Mouse (Mus musculus) lung, postnatal 0 days (tissue): Measurements from ENCODE around the gene Ntrk2. TPM values are rescaled to one million over a fixed set of nuclear protein-coding genes. Genes with fewer than 3 reads are reported as not detected.

Experiments
- ATAC-seq: fragments of 200-750 bp; cut with Nextera tagmentation; 2 replicates; pipeline ENCODE4 v1.8.0; 2017; ENCODE audit warnings: moderate library complexity
- DNase-seq: peaks from one replicate; pipeline ENCODE4 v3.0.0-alpha.2; 2016; ENCODE audit warnings: low spot score
- H3K27ac ChIP-seq: fragments of 300-500 bp; sonication (generic); 2 replicates; pipeline ENCODE4 v1.5.1; 2014; ENCODE audit warnings: antibody characterized with exemption, mild to moderate bottlenecking, low read length, mixed read lengths
- H3K27me3 ChIP-seq: fragments of 300-500 bp; sonication (generic); replicated peaks from 2 replicates; pipeline ENCODE4 v1.6.1; 2014; ENCODE audit warnings: low read length, mixed read lengths; ENCODE audit not compliant: insufficient read depth
- H3K36me3 ChIP-seq: fragments of 300-500 bp; sonication (generic); 2 replicates; pipeline ENCODE4 v1.6.1; 2014; ENCODE audit warnings: low read length, mixed read lengths; ENCODE audit not compliant: insufficient read depth
- H3K4me1 ChIP-seq: fragments of 300-500 bp; sonication (generic); 2 replicates; pipeline ENCODE4 v1.6.1; 2014; ENCODE audit warnings: antibody characterized with exemption, low read depth, low read length, mixed read lengths; ENCODE audit not compliant: insufficient read depth
- H3K4me2 ChIP-seq: fragments of 300-500 bp; sonication (generic); replicated peaks from 2 replicates; pipeline ENCODE4 v1.6.1; 2014; ENCODE audit warnings: low read depth, mild to moderate bottlenecking, low read length, moderate library complexity, mixed read lengths
- H3K4me3 ChIP-seq: fragments of 300-500 bp; sonication (generic); 2 replicates; pipeline ENCODE4 v1.5.1; 2014; ENCODE audit warnings: low read depth, low read length
- H3K9ac ChIP-seq: fragments of 300-500 bp; sonication (generic); replicated peaks from 2 replicates; pipeline ENCODE4 v1.6.1; 2014; ENCODE audit warnings: low read depth, mild to moderate bottlenecking
- H3K9me3 ChIP-seq: fragments of 300-500 bp; sonication (generic); 2 replicates; pipeline ENCODE4 v1.6.1; 2016; ENCODE audit warnings: low read length, mixed read lengths
- CTCF ChIP-seq: IDR thresholded peaks from 2 replicates; pipeline ENCODE4 v1.5.1; 2016; ENCODE audit warnings: antibody characterized with exemption, mild to moderate bottlenecking
- EP300 ChIP-seq: IDR thresholded peaks from 2 replicates; pipeline ENCODE4 v1.6.1; 2016; ENCODE audit warnings: antibody characterized with exemption, mild to moderate bottlenecking, control low read depth
- WGBS: fragments of 180-500 bp; shearing (Covaris S2); extraction: QIAGEN DNeasy Blood & Tissue Kit; methylation state at CpG from one replicate; pipeline ENCODE4 v1.1.7; 2014; 5-methylcytosine and 5-hydroxymethylcytosine counted together
- polyA plus RNA-seq: library from polyadenylated mRNA; unstranded; fragments of >200 nt; fragmentation: Nextera tagmentation; extraction: Ambion mirVana; gene quantifications from 2 replicates; pipeline ENCODE4 v1.2.1, GENCODE M21; 2015

The Ntrk2 gene
- polyA plus RNA-seq = 2.9 and 3.3 TPM in 2 replicates

DNA sequence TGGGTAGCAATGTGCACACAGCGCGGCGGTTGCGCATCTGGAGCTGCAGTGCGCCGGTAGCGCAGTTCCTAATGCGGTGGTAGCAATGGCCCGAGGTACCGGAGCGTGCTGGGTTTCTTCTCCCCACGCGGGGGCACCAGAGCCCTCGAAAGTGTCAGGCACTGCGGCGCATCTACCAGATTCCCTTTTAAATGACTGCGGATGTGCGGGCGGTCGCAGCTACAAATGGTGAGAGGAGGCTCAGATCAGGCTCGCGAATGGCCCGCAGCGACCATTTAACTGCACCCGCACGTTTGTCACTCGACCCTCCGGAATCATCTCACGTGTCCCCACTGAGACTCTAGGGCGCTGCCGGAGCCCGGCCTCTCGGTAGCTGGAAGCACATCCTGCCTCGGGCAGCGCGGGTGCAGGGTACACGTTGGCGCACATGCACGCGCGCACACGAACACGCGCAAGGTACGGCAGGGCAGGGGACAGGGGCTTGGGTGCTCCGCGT is at the start of gene Ntrk2:
Ntrk2 (plus strand) TSS at position 173 of the 496 bp plus-strand sequence.
- Histone ChIP-seq H3K27me3 (peaks cover 32% of the 10 kb centered on the region), H3K4me2 (peak within 1 kb of the TSS; percentile 75), H3K9me3 (no peaks in the 10 kb centered on the region), H3K4me1 (no peaks in the 10 kb centered on the region), H3K4me3 (peak within 1 kb of the TSS; percentile 40), H3K27ac (no peak within 1 kb of the TSS), H3K9ac (no peak within 1 kb of the TSS), H3K36me3 (no peaks in the 10 kb centered on the region)
- TF ChIP-seq CTCF (peak; percentile 87), EP300 (no peak)
- ATAC-seq (peak; percentile 67), DNase-seq (peak; percentile 87)
- WGBS = 1% methylated on average over 47 of the region's 47 CpGs

DNA sequence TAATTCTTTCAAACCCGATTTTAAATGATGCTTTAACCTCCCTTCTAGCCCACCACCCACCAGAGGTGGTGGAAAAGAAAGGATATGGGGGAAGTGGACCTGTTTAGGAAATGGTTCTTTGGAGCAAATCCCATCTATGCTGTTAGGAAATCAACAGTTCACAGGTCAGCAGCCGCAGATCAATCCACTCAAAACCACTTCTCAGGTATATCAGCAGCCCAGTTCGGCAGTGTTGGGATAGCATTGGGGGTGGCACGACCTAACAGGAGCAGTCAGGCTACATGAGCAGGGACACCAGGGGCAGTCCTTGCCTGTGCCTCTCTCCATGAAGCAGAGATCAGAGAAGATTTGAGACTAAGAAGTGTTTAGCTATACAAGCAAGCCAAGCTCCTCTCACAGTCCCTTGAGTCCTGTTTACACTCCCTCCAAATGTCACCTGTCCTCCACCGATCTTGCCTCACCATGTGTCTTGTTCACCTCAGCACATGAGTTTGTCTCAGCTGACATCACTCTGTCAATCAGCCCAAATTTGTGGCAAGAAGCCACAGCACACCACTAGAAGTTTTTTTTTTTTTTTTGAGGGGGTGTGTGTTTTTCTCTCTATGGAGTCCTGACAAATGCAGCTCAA is 45.3 kb upstream of the Ntrk2 start:
- Histone ChIP-seq H3K36me3 (no peaks in the 10 kb centered on the region), H3K9me3 (no peaks in the 10 kb centered on the region), H3K4me1 (no peaks in the 10 kb centered on the region), H3K27ac (no peak overlapping the region), H3K4me3 (no peak overlapping the region), H3K27me3 (no peaks in the 10 kb centered on the region), H3K9ac (no peak overlapping the region), H3K4me2 (no peak overlapping the region)
- ATAC-seq (no peak), DNase-seq (no peak)
- TF ChIP-seq CTCF (no peak), EP300 (no peak)
- WGBS = 52% methylated on average over 5 of the region's 5 CpGs

- TF ChIP-seq CTCF (no peak), EP300 (no peak)
- Histone ChIP-seq H3K27ac (no peak overlapping the region), H3K9ac (no peak overlapping the region), H3K36me3 (no peaks in the 10 kb centered on the region), H3K9me3 (no peaks in the 10 kb centered on the region), H3K4me2 (no peak overlapping the region), H3K4me1 (no peaks in the 10 kb centered on the region), H3K27me3 (no peaks in the 10 kb centered on the region), H3K4me3 (no peak overlapping the region)
- 91% methylated on average over 6 of the region's 6 CpGs for WGBS
- ATAC-seq = no peak
- no peak for DNase-seq
Observed at GRCm38 (mm10) chr13:58768258-58768657, 38.1 kb upstream of the Ntrk2 start.

GRCm38 (mm10) chr13:58769438-58769837 is 36.9 kb upstream of the Ntrk2 start:
- TF ChIP-seq CTCF (no peak), EP300 (no peak)
- no peak for DNase-seq
- Histone ChIP-seq H3K4me3 (no peak overlapping the region), H3K36me3 (no peaks in the 10 kb centered on the region), H3K4me2 (no peak overlapping the region), H3K4me1 (no peaks in the 10 kb centered on the region), H3K9me3 (no peaks in the 10 kb centered on the region), H3K27ac (no peak overlapping the region), H3K9ac (no peak overlapping the region), H3K27me3 (no peaks in the 10 kb centered on the region)
- no peak for ATAC-seq
- 41% methylated on average over 2 of the region's 2 CpGs for WGBS

DNA sequence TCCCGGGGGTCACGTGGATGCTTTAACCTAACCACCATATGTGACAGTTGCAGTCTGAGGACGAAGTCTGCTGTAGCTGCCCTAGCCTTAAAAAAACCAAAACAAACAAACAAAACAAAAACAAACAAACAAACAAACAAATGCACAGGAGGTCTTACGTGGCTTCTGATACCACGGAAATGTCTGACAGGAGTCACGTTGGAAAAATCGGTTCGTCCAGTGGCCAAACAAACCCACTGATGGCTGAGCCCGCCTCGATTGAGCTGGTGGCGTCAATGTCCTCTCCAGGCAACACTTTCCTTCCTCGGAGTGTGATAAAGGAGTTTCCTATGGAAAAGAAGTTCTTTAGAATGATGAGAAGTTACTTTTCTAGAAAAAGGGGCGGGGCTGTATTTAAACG is 27.1 kb upstream of the Ntrk2 start:
- Histone ChIP-seq H3K9ac (no peak overlapping the region), H3K4me1 (no peaks in the 10 kb centered on the region), H3K4me2 (no peak overlapping the region), H3K27ac (no peak overlapping the region), H3K4me3 (no peak overlapping the region), H3K27me3 (no peaks in the 10 kb centered on the region), H3K9me3 (no peaks in the 10 kb centered on the region), H3K36me3 (no peaks in the 10 kb centered on the region)
- 87% methylated on average over 14 of the region's 14 CpGs for WGBS
- DNase-seq (no peak), ATAC-seq (no peak)
- no peak for TF ChIP-seq CTCF
- TF ChIP-seq EP300 = no peak

GRCm38 (mm10) chr13:58786476-58786875 is 19.9 kb upstream of the Ntrk2 start:
- DNase-seq = peak; percentile 23
- WGBS = 8% methylated on average over 3 of the region's 3 CpGs
- no peaks in the 10 kb centered on the region for H3K4me1 ChIP-seq

More at GRCm38 (mm10) chr13:58786476-58786875, 19.9 kb upstream of the Ntrk2 start:
- Histone ChIP-seq H3K4me3 (no peak overlapping the region), H3K27ac (no peak overlapping the region), H3K36me3 (no peaks in the 10 kb centered on the region), H3K9ac (no peak overlapping the region), H3K9me3 (no peaks in the 10 kb centered on the region), H3K27me3 (no peaks in the 10 kb centered on the region), H3K4me2 (no peak overlapping the region)
- TF ChIP-seq EP300 = no peak
- TF ChIP-seq CTCF = no peak
- ATAC-seq = no peak
